Mouse (Mus musculus) ES-Bruce4 (cell line): Measurements from ENCODE around the gene Map3k4.

Source experiments
- CTCF ChIP-seq: IDR thresholded peaks from one replicate; pipeline ENCODE4 v1.8.1; 2011; ENCODE audit warnings: low read depth, low read length
- EP300 ChIP-seq: IDR thresholded peaks from 2 replicates; pipeline ENCODE4 v1.6.1; 2011; ENCODE audit warnings: low read depth, low read length; ENCODE audit not compliant: insufficient read depth
- POLR2A ChIP-seq: IDR thresholded peaks from one replicate; pipeline ENCODE4 v1.8.1; 2011; ENCODE audit warnings: low read length; ENCODE audit not compliant: insufficient read depth

- TF ChIP-seq CTCF (no peak), POLR2A (no peak), EP300 (no peak)
These were observed 114.3 kb downstream of the Map3k4 start for GRCm38 (mm10) chr17:12204246-12204645.
